Mouse (Mus musculus) neural tube, embryonic 11.5 days (tissue): ENCODE measurements around the gene Ifna11. TPM values are rescaled to one million over a fixed set of nuclear protein-coding genes. Genes with fewer than 3 reads are reported as not detected.
"Not testable (repeated sequence)": the region's sequence is repeated elsewhere in the genome, so short reads cannot be mapped to it uniquely, and the experiment has no call there.

ENCODE experiments used
- ATAC-seq: fragments of 200-750 bp; cut with Nextera tagmentation; 2 replicates; pipeline ENCODE4 v1.8.0; 2017; ENCODE audit warnings: moderate number of reproducible peaks, mild to moderate bottlenecking, moderate TSS enrichment, moderate library complexity; ENCODE audit not compliant: insufficient read depth, low FRiP score, low TSS enrichment
- DNase-seq: peaks from one replicate; pipeline ENCODE4 v3.0.0-alpha.2; 2015; ENCODE audit warnings: low spot score
- H3K27ac ChIP-seq: fragments of 300-500 bp; sonication (generic); 2 replicates; pipeline ENCODE4 v1.5.1; 2014; ENCODE audit warnings: low read depth, mild to moderate bottlenecking, low read length
- H3K27me3 ChIP-seq: fragments of 300-500 bp; sonication (generic); 2 replicates; pipeline ENCODE4 v1.6.1; 2014; ENCODE audit warnings: mild to moderate bottlenecking, low read length, mixed read lengths; ENCODE audit not compliant: control insufficient read depth, insufficient read depth
- H3K36me3 ChIP-seq: fragments of 300-500 bp; sonication (generic); 2 replicates; pipeline ENCODE4 v1.6.1; 2014; ENCODE audit warnings: mild to moderate bottlenecking, low read length, moderate library complexity, mixed read lengths; ENCODE audit not compliant: control insufficient read depth, insufficient read depth
- H3K4me1 ChIP-seq: fragments of 300-500 bp; sonication (generic); 2 replicates; pipeline ENCODE4 v1.6.1; 2014; ENCODE audit warnings: low read length, mixed read lengths; ENCODE audit not compliant: control insufficient read depth, insufficient read depth
- H3K4me2 ChIP-seq: fragments of 300-500 bp; sonication (generic); 2 replicates; pipeline ENCODE4 v1.6.1; 2014; ENCODE audit warnings: low read depth, mild to moderate bottlenecking, moderate library complexity
- H3K4me3 ChIP-seq: fragments of 300-500 bp; sonication (generic); 2 replicates; pipeline ENCODE4 v1.5.1; 2014; ENCODE audit warnings: low read depth, low read length
- H3K9ac ChIP-seq: fragments of 300-500 bp; sonication (generic); 2 replicates; pipeline ENCODE4 v1.6.1; 2014; ENCODE audit warnings: mild to moderate bottlenecking, low read length
- H3K9me3 ChIP-seq: fragments of 300-500 bp; sonication (generic); 2 replicates; pipeline ENCODE4 v1.6.1; 2016; ENCODE audit warnings: low read length; ENCODE audit not compliant: control insufficient read depth
- WGBS: fragments of 180-500 bp; shearing (Covaris S2); extraction: QIAGEN DNeasy Blood & Tissue Kit; methylation state at CpG from one replicate; pipeline ENCODE4 v1.1.7; 2014; 5-methylcytosine and 5-hydroxymethylcytosine counted together
- polyA plus RNA-seq: library from polyadenylated mRNA; unstranded; fragments of >200 nt; fragmentation: Nextera tagmentation; extraction: Ambion mirVana; gene quantifications from 2 replicates; pipeline ENCODE4 v1.2.1, GENCODE M21; 2014

Ifna11 gene
- polyA plus RNA-seq: not detected in 2 replicates

DNA sequence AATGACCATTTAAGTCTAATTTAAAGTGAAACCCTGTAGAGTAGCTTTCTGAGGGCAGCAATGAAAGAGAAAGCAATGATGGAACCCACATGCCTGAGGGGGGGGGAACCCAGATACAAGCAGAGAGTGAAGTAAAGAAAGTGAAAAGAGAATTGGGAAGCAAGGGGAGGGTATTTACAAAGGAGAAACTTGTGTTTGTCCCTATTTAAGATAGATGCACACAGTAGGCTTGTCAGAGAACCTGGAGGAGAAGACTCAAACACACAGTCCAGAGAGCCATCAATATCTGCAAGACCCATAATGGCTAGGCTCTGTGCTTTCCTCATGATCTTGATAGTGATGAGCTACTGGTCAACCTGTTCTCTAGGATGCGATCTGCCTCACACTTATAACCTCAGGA, at the start of gene Ifna11:
Gene Ifna11, plus strand, starts transcription at position 301 of the 400 bp plus-strand sequence.
- DNase-seq (no peak), ATAC-seq (no peak)
- Histone ChIP-seq H3K36me3 (no peaks in the 10 kb centered on the region), H3K9ac (no peak within 1 kb of the TSS), H3K27ac (no peak within 1 kb of the TSS), H3K9me3 (no peaks in the 10 kb centered on the region), H3K4me2 (no peak within 1 kb of the TSS), H3K27me3 (no peaks in the 10 kb centered on the region), H3K4me3 (no peak within 1 kb of the TSS), H3K4me1 (no peaks in the 10 kb centered on the region)
- 87% methylated on average over 1 of the region's 1 CpGs for WGBS

DNA sequence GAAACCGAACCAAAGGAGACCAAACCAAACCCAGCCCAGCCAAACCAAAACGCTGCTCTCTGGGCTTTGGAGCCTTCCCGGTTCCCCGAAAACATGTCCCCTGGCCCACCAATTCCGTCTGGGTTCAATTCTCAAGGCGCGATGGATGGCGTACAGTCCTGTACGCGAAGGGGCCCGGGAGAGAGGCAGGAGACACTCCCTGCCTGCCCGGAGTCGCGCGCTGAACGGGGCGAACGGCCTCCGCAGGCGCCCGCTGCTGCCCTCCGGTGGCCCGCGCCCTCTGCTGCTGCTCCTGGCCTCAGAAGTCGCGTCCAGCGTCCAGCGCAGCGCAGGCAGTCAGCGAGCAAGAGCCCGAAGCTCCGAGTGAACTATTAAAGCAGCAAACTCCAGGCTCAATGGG, 46.2 kb upstream of the Ifna11 start, which contains the start of gene Gm13290:
Gene Gm13290, plus strand, starts transcription at position 301 of the 400 bp plus-strand sequence.
- not testable (repeated sequence) for H3K36me3 ChIP-seq, H3K4me1 ChIP-seq, H3K9me3 ChIP-seq, H3K27me3 ChIP-seq, H3K4me2 ChIP-seq, H3K4me3 ChIP-seq, H3K27ac ChIP-seq, H3K9ac ChIP-seq, DNase-seq, ATAC-seq
- WGBS: no CpG with 5 or more reads among the region's 32 CpGs

DNA sequence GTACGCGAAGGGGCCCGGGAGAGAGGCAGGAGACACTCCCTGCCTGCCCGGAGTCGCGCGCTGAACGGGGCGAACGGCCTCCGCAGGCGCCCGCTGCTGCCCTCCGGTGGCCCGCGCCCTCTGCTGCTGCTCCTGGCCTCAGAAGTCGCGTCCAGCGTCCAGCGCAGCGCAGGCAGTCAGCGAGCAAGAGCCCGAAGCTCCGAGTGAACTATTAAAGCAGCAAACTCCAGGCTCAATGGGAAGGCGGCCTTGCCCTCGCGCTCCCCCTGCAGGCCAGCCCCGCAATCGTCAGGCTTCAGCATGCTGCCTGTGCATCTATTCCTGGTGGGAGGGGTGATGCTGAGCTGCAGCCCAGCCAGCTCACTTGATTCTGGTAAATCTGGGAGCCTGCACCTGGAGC, 43.1 kb upstream of the Ifna11 start, which contains the start of gene Gm13289:
Gene Gm13289, plus strand, starts transcription at position 301 of the 400 bp plus-strand sequence.
- not testable (repeated sequence) for H3K27ac ChIP-seq, H3K4me1 ChIP-seq, H3K4me2 ChIP-seq, ATAC-seq, DNase-seq, H3K36me3 ChIP-seq, H3K27me3 ChIP-seq, H3K9ac ChIP-seq, H3K4me3 ChIP-seq, H3K9me3 ChIP-seq
- WGBS: no CpG with 5 or more reads among the region's 29 CpGs

DNA sequence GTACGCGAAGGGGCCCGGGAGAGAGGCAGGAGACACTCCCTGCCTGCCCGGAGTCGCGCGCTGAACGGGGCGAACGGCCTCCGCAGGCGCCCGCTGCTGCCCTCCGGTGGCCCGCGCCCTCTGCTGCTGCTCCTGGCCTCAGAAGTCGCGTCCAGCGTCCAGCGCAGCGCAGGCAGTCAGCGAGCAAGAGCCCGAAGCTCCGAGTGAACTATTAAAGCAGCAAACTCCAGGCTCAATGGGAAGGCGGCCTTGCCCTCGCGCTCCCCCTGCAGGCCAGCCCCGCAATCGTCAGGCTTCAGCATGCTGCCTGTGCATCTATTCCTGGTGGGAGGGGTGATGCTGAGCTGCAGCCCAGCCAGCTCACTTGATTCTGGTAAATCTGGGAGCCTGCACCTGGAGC, 40.2 kb upstream of the Ifna11 start, which contains the start of gene Gm13272:
Gene Gm13272, plus strand, starts transcription at position 301 of the 400 bp plus-strand sequence.
- ATAC-seq, H3K36me3 ChIP-seq, H3K4me3 ChIP-seq, H3K27ac ChIP-seq, H3K4me2 ChIP-seq, DNase-seq, H3K9ac ChIP-seq, H3K27me3 ChIP-seq, H3K9me3 ChIP-seq, H3K4me1 ChIP-seq: not testable (repeated sequence)
- no CpG with 5 or more reads among the region's 29 CpGs for WGBS

DNA sequence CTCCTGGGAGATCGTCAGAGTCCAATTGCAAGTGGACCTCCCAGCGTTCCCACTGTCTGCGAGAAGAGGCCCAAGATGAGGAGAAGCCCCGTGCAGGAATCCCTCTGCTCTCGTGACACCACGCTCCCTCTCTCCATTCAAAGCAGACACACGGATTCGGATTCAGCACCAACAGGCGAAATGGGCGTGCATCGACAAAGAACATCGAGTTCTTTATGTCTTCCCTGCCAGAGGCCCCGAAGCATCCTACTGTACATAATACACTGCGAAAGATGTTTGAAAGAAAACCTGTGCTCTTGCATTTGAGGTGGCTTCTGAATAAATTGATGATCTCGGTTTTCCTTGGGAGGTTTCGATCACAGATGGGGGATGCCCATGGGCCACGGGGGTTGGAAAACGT, 39.4 kb upstream of the Ifna11 start:
- not testable (repeated sequence) for H3K4me2 ChIP-seq, H3K9ac ChIP-seq, H3K27me3 ChIP-seq, H3K4me1 ChIP-seq, H3K36me3 ChIP-seq, ATAC-seq, H3K27ac ChIP-seq, H3K9me3 ChIP-seq, H3K4me3 ChIP-seq, DNase-seq
- WGBS: 55% methylated on average over 15 of the region's 18 CpGs

DNA sequence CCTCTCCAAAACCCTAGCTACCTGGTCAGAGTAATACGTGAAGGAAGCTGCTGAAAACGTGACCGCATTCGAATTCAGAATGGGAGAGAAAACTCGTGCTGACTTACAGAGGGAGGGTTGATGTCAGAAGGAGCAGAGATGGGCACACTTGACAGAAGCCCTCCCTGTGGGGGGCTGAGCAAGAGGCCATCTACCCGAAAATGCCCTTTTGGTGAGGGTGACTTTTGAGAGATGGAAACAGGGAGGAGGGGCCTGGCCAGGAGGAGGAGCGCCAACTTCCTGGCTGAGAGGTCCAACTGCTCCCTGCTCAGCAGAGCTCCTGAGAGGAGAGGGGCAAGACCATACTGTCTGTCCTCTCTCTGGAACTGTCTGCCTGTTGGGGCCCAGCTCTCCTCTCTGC, 37.9 kb upstream of the Ifna11 start, which contains the start of gene Ifnz:
Gene Ifnz, plus strand, starts transcription at position 301 of the 400 bp plus-strand sequence.
- WGBS: 11% methylated on average over 3 of the region's 7 CpGs
- not testable (repeated sequence) for H3K4me2 ChIP-seq, H3K9me3 ChIP-seq, DNase-seq, H3K4me1 ChIP-seq, H3K9ac ChIP-seq, H3K27me3 ChIP-seq, H3K36me3 ChIP-seq, ATAC-seq, H3K27ac ChIP-seq, H3K4me3 ChIP-seq

DNA sequence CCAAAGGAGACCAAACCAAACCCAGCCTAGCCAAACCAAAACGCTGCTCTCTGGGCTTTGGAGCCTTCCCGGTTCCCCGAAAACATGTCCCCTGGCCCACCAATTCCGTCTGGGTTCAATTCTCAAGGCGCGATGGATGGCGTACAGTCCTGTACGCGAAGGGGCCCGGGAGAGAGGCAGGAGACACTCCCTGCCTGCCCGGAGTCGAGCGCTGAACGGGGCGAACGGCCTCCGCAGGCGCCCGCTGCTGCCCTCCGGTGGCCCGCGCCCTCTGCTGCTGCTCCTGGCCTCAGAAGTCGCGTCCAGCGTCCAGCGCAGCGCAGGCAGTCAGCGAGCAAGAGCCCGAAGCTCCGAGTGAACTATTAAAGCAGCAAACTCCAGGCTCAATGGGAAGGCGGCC, 37.4 kb upstream of the Ifna11 start:
- H3K4me1 ChIP-seq: not testable (repeated sequence)
- no CpG with 5 or more reads among the region's 31 CpGs for WGBS

DNA sequence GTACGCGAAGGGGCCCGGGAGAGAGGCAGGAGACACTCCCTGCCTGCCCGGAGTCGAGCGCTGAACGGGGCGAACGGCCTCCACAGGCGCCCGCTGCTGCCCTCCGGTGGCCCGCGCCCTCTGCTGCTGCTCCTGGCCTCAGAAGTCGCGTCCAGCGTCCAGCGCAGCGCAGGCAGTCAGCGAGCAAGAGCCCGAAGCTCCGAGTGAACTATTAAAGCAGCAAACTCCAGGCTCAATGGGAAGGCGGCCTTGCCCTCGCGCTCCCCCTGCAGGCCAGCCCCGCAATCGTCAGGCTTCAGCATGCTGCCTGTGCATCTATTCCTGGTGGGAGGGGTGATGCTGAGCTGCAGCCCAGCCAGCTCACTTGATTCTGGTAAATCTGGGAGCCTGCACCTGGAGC, 34.4 kb upstream of the Ifna11 start, which contains the start of gene Gm13276:
Gene Gm13276, plus strand, starts transcription at position 301 of the 400 bp plus-strand sequence.
- not testable (repeated sequence) for H3K4me2 ChIP-seq, H3K9me3 ChIP-seq, H3K36me3 ChIP-seq, H3K9ac ChIP-seq, H3K27ac ChIP-seq, H3K27me3 ChIP-seq, ATAC-seq, H3K4me1 ChIP-seq, H3K4me3 ChIP-seq, DNase-seq
- no CpG with 5 or more reads among the region's 27 CpGs for WGBS

More for the DNA sequence above, 37.4 kb upstream of the Ifna11 start:
- DNase-seq, H3K9ac ChIP-seq, H3K27ac ChIP-seq, H3K4me3 ChIP-seq, H3K9me3 ChIP-seq, H3K27me3 ChIP-seq, ATAC-seq, H3K4me2 ChIP-seq, H3K36me3 ChIP-seq: not testable (repeated sequence)

DNA sequence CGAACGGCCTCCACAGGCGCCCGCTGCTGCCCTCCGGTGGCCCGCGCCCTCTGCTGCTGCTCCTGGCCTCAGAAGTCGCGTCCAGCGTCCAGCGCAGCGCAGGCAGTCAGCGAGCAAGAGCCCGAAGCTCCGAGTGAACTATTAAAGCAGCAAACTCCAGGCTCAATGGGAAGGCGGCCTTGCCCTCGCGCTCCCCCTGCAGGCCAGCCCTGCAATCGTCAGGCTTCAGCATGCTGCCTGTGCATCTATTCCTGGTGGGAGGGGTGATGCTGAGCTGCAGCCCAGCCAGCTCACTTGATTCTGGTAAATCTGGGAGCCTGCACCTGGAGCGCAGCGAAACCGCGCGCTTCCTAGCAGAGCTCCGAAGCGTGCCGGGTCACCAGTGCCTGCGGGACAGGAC, 31.4 kb upstream of the Ifna11 start, which contains the start of gene Gm13277:
Gene Gm13277, plus strand, starts transcription at position 231 of the 400 bp plus-strand sequence.
- H3K36me3 ChIP-seq, H3K27ac ChIP-seq, H3K27me3 ChIP-seq, H3K4me1 ChIP-seq, H3K4me2 ChIP-seq, H3K9ac ChIP-seq, H3K9me3 ChIP-seq, DNase-seq, ATAC-seq, H3K4me3 ChIP-seq: not testable (repeated sequence)
- 0% methylated on average over 1 of the region's 28 CpGs for WGBS
